Mouse (Mus musculus): ENCODE data around the gene Usp8.
A peak's percentile ranks its signal among the peaks of the same experiment; 100 is the strongest.

DNA sequence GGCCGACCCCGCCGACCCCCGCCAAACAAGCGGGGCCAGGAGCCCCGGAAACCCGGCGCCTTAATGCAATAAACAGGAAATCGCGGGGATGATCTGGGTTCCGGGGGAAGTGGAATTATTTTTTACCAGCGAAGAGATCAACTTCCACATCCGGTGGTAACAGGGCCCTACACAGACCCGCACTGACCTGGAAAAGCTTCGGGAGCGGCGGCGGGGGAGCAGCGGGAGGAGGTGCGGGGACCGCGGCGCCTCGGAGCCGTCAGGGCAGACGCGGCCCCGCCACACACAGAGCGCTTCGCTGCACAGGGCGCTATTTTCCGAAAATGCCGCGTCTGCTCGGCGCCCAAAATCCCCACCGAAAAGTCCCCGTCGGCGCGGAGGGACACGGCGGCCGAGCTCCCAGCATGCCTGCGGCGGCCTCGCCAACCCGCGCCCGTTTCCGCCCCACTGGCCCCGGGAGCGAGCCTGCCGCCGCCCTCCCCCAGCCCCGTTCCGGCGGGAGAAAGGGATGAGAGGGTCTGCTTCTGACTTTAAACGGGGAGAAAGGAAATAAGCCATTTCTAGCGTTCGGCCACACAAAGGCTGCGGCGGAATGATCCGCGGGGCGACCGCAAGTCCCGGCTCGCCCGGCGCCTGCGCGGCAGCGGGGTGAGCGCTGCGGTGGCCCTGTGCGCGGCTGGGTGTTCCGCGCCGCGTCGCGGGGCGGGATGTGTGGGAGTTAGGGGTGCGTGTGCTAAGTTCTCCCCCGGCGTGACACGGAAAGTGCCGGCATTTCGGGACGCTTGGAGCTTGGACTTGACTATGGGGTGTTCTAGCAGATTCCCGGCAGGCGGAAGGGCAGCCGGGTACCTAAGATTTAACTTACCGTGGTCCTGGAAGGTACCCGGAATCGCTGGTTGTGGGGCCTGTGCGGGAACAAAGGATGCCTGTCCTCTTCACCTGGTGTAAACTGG is 31.7 kb upstream of the Usp8 start:
- TF ChIP-seq CTCF (IDR thresholded peaks at IDR 0.05; ENCODE audit: borderline replicate concordance, extremely low read depth, insufficient read depth, insufficient read length): no peak
- peak; percentile 98 for TF ChIP-seq POLR2A (IDR thresholded peaks at IDR 0.05; ENCODE audit: borderline replicate concordance, extremely low read depth, insufficient read depth, insufficient read length, poor library complexity, severe bottlenecking)
